In genomic region chrX:157307411-157307810, GRCm38 (mm10) we compare ENCODE assay signal across 8 mouse cellular contexts.
DNase-seq lines count a peak whose midpoint lies in the region; TF ChIP-seq lines count a peak whose summit lies in the region.

No protein-coding gene starts in this region.

- no peak overlapping the region for H3K27ac ChIP-seq in MEL (ENCODE audit: control insufficient read depth, low read depth, low read length)

- no peaks in the 10 kb centered on the region for H3K9me3 ChIP-seq in MEL (replicated peaks; ENCODE audit: insufficient read depth, low read length)

- TF ChIP-seq POLR2A in MEL (IDR thresholded peaks at IDR 0.05; ENCODE audit: control insufficient read depth in 1 of 2, insufficient read depth in 1 of 2, low read depth in 1 of 2, low read length in 2 of 2, poor library complexity in 1 of 2): no peak

- peak; percentile 62 for TF ChIP-seq RAD21 in MEL (IDR thresholded peaks at IDR 0.05; ENCODE audit: low read depth, low read length)

- peak; percentile 32 for DNase-seq in kidney, adult 9 months
- no peak for DNase-seq in kidney, adult 11 months
- peak; percentile 48 for DNase-seq in MEL (ENCODE audit: low read depth, low spot score)
- DNase-seq in cerebellum, postnatal 14 days: peak; percentile 64 to 74
- DNase-seq in hindlimb bud, embryonic 11.5 days (ENCODE audit: extremely low spot score, low read depth, low spot score): peak; percentile 37
- DNase-seq in retina, embryonic 14.5 days (ENCODE audit: low spot score): peak; percentile 81
- DNase-seq in frontal cortex, postnatal 36 days (ENCODE audit: low spot score in 2 of 2): no peak
- no peak for DNase-seq in liver

- H3K27me3 ChIP-seq in MEL (ENCODE audit: control insufficient read depth in 1 of 2, insufficient read depth in 2 of 2, low read length in 2 of 2): no peaks in the 10 kb centered on the region

- TF ChIP-seq EP300 in MEL (IDR thresholded peaks at IDR 0.05; ENCODE audit: low read depth in 1 of 2, low read length in 2 of 2): no peak

- no peak overlapping the region for H3K4me3 ChIP-seq in MEL (ENCODE audit: control insufficient read depth in 1 of 2, insufficient read depth in 1 of 2, low read depth in 2 of 2, low read length in 2 of 2)

- TF ChIP-seq CTCF in MEL (IDR thresholded peaks at IDR 0.05 in 2 of 3, conservative IDR thresholded peaks at IDR 0.05 in 1 of 3; ENCODE audit: control insufficient read depth in 1 of 3, insufficient read depth in 1 of 3, low read depth in 2 of 3, low read length in 3 of 3, poor library complexity in 1 of 3, severe bottlenecking in 1 of 3): peak in 2 of 3 experiments; percentile 32 to 59; a peak in 3 of 6 replicates

- no peaks in the 10 kb centered on the region for H3K4me1 ChIP-seq in MEL (ENCODE audit: control insufficient read depth in 1 of 2, insufficient read depth in 2 of 2, low read length in 2 of 2)

- H3K36me3 ChIP-seq in MEL (ENCODE audit: control insufficient read depth in 1 of 2, insufficient read depth in 2 of 2, low read length in 2 of 2): no peaks in the 10 kb centered on the region

- no peak overlapping the region for H3K9ac ChIP-seq in MEL (ENCODE audit: control insufficient read depth, low read depth, low read length, poor library complexity, severe bottlenecking)

- H3K79me2 ChIP-seq in MEL (ENCODE audit: control insufficient read depth, insufficient read depth, low read length, poor library complexity): no peaks in the 10 kb centered on the region

TF ChIP-seq in MEL, 35 proteins besides CTCF, POLR2A, EP300 and RAD21:
- TF ChIP-seq SIN3A (IDR thresholded peaks at IDR 0.05; ENCODE audit: low read length) (no peak), SMC3 (IDR thresholded peaks at IDR 0.05; ENCODE audit: low read depth, low read length) (peak; percentile 53), ZC3H11A (IDR thresholded peaks at IDR 0.05; ENCODE audit: low read depth, low read length) (peak; percentile 20; the same call in 1 of the 2 replicates)
TF ChIP-seq in MEL: peak in this region for 2.

Comparison
In these comparisons a context has a peak if more than half of its experiments do, and no peak if none do; other contexts are left out.
1. DNase-seq: peak in kidney, adult 9 months (single experiment), MEL (single experiment), cerebellum, postnatal 14 days (2 of 2), hindlimb bud, embryonic 11.5 days (single experiment) and retina, embryonic 14.5 days (single experiment); none in kidney, adult 11 months (single experiment), frontal cortex, postnatal 36 days (0 of 2) and liver (single experiment).